ENCODE assay signal across 8 mouse cellular contexts in the genomic region with DNA sequence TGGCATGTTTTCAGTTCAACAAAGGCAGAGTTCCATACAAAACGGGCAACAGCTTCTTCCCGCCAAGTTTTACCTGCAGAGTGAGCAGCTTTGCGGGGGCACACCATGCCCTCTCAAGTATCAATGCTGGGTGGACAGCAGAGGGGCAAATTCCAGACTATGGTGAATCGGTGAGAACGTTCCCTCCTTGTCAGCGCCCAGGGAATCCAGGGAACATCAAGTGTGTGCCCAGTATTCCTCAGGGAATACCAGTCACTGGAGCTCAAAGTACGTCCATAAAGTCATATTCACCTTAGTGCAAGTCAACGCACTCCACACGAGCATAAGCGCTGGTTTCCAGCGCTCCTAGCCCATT. TPM values are rescaled to one million over a fixed set of nuclear protein-coding genes. Genes with fewer than 3 reads are reported as not detected.
DNase-seq lines count a peak whose midpoint lies in the region; ATAC-seq lines count a peak whose summit lies in the region.

No protein-coding gene starts in this region.

- no peaks in the 10 kb centered on the region for H3K36me3 ChIP-seq in heart, embryonic 13.5 days
- 0 out of 2 replicates have a peak, but pooled peaks cover 4% of the 10 kb centered on the region for H3K36me3 ChIP-seq in embryonic facial prominence, embryonic 10.5 days (replicated peaks)
- H3K36me3 ChIP-seq in hindbrain, embryonic 13.5 days = no peaks in the 10 kb centered on the region
- no peaks in the 10 kb centered on the region for H3K36me3 ChIP-seq in midbrain, embryonic 12.5 days

- H3K9ac ChIP-seq in heart, embryonic 13.5 days = no peak overlapping the region
- H3K9ac ChIP-seq in hindbrain, embryonic 13.5 days = peak overlapping the region; percentile 90
- H3K9ac ChIP-seq in midbrain, embryonic 12.5 days (replicated peaks) = no peak overlapping the region; the same call in 1 of the 2 replicates

- intact Hi-C loops in heart, postnatal 36 days (cut with DNase I) = no loop called here

- ATAC-seq in heart, embryonic 13.5 days (ENCODE audit: extremely low read depth, insufficient number of reproducible peaks, low FRiP score, low TSS enrichment) = no peak
- ATAC-seq in hindbrain, embryonic 13.5 days (ENCODE audit: low FRiP score) = no peak
- no peak for ATAC-seq in midbrain, embryonic 12.5 days (ENCODE audit: low FRiP score, low read depth)

- H3K27me3 ChIP-seq in heart, embryonic 13.5 days (replicated peaks) = peaks cover 49% of the 10 kb centered on the region
- peaks cover 11% of the 10 kb centered on the region for H3K27me3 ChIP-seq in embryonic facial prominence, embryonic 10.5 days (replicated peaks; ENCODE audit: low read depth, poor library complexity, severe bottlenecking)
- 0 out of 2 replicates have a peak, but pooled peaks cover 6% of the 10 kb centered on the region for H3K27me3 ChIP-seq in hindbrain, embryonic 13.5 days
- H3K27me3 ChIP-seq in midbrain, embryonic 12.5 days = peaks cover 24% of the 10 kb centered on the region

- no peaks in the 10 kb centered on the region for H3K9me3 ChIP-seq in heart, embryonic 13.5 days
- H3K9me3 ChIP-seq in embryonic facial prominence, embryonic 10.5 days = no peaks in the 10 kb centered on the region
- H3K9me3 ChIP-seq in hindbrain, embryonic 13.5 days = no peaks in the 10 kb centered on the region
- no peaks in the 10 kb centered on the region for H3K9me3 ChIP-seq in midbrain, embryonic 12.5 days

- H3K27ac ChIP-seq in heart, embryonic 13.5 days (replicated peaks) = no peak overlapping the region
- H3K27ac ChIP-seq in embryonic facial prominence, embryonic 10.5 days (replicated peaks) = no peak overlapping the region
- no peak overlapping the region for H3K27ac ChIP-seq in hindbrain, embryonic 13.5 days
- no peak overlapping the region for H3K27ac ChIP-seq in midbrain, embryonic 12.5 days (replicated peaks)

- peaks cover 14% of the 10 kb centered on the region for H3K4me1 ChIP-seq in heart, embryonic 13.5 days
- peaks cover 17% of the 10 kb centered on the region for H3K4me1 ChIP-seq in embryonic facial prominence, embryonic 10.5 days
- peaks cover 28% of the 10 kb centered on the region for H3K4me1 ChIP-seq in hindbrain, embryonic 13.5 days (replicated peaks)
- H3K4me1 ChIP-seq in midbrain, embryonic 12.5 days = peaks cover 15% of the 10 kb centered on the region

- peak overlapping the region; percentile 96 for H3K4me2 ChIP-seq in heart, embryonic 13.5 days
- H3K4me2 ChIP-seq in hindbrain, embryonic 13.5 days = peak overlapping the region; percentile 90
- H3K4me2 ChIP-seq in midbrain, embryonic 12.5 days (replicated peaks) = peak overlapping the region; percentile 96

- WGBS in heart, embryonic 13.5 days = 55% methylated on average over 11 of the region's 11 CpGs
- 56% methylated on average over 11 of the region's 11 CpGs for WGBS in embryonic facial prominence, embryonic 10.5 days
- WGBS in hindbrain, embryonic 13.5 days = 56% methylated on average over 11 of the region's 11 CpGs
- WGBS in midbrain, embryonic 12.5 days = 52% methylated on average over 11 of the region's 11 CpGs

- H3K4me3 ChIP-seq in heart, embryonic 13.5 days = peak overlapping the region; percentile 69
- peak overlapping the region; percentile 81 for H3K4me3 ChIP-seq in embryonic facial prominence, embryonic 10.5 days
- H3K4me3 ChIP-seq in hindbrain, embryonic 13.5 days = peak overlapping the region; percentile 70
- H3K4me3 ChIP-seq in midbrain, embryonic 12.5 days = peak overlapping the region; percentile 69

- no peak for DNase-seq in heart, postnatal 36 days
- DNase-seq in embryonic facial prominence, embryonic 10.5 days (ENCODE audit: low spot score) = no peak
- DNase-seq in thymus, postnatal 36 days = no peak
- no peak for DNase-seq in layer of hippocampus, postnatal 25 days (ENCODE audit: extremely low spot score in 1 of 2, low spot score in 1 of 2)
- no peak for DNase-seq in spleen, postnatal 14 days (ENCODE audit: low spot score in 2 of 2)

RNA-seq across cellular contexts. Expression of gene Carmil1, which starts 1.2 kb away (rescaled TPM):
- 7.9 and 8.4 TPM in 2 replicates for polyA plus RNA-seq in heart, embryonic 13.5 days (2015; fragmentation: Nextera tagmentation; extraction: Ambion mirVana)
- total RNA-seq in heart, postnatal 36 days (2021) = 1 to 10 TPM; 7.1 to 9.5 TPM
- 27.2 and 30.2 TPM in 2 replicates for polyA plus RNA-seq in embryonic facial prominence, embryonic 10.5 days (2016; fragmentation: Nextera tagmentation; extraction: Ambion mirVana)
- 27.9 and 28.7 TPM in 2 replicates for polyA plus RNA-seq in hindbrain, embryonic 13.5 days (2015; fragmentation: Nextera tagmentation; extraction: Ambion mirVana)
- 21.6 and 25.6 TPM in 2 replicates for polyA plus RNA-seq in midbrain, embryonic 12.5 days (2016; fragmentation: Nextera tagmentation; extraction: Ambion mirVana)
- 10 to 100 TPM; 40.5 to 49.9 TPM for total RNA-seq in layer of hippocampus, postnatal 25 days (2021)

RNA-seq across cellular contexts. Expression of gene Cmah, which starts 47.8 kb away (rescaled TPM):
- 0.27 and 0.37 TPM in 2 replicates for polyA plus RNA-seq in heart, embryonic 13.5 days (2015; fragmentation: Nextera tagmentation; extraction: Ambion mirVana)
- total RNA-seq in heart, postnatal 36 days (2021) = 1 to 10 TPM; 3.0 to 3.7 TPM
- polyA plus RNA-seq in embryonic facial prominence, embryonic 10.5 days (2016; fragmentation: Nextera tagmentation; extraction: Ambion mirVana) = 0.37 and 0.38 TPM in 2 replicates
- polyA plus RNA-seq in hindbrain, embryonic 13.5 days (2015; fragmentation: Nextera tagmentation; extraction: Ambion mirVana) = 0.47 and 0.49 TPM in 2 replicates
- polyA plus RNA-seq in midbrain, embryonic 12.5 days (2016; fragmentation: Nextera tagmentation; extraction: Ambion mirVana) = 0.36 and 0.42 TPM in 2 replicates
- under 1 TPM; 0.44 to 0.70 TPM for total RNA-seq in layer of hippocampus, postnatal 25 days (2021)
